Mouse (Mus musculus) myocyte (in vitro differentiated cells): ENCODE results near the gene Crct1. TPM values are rescaled to one million over a fixed set of nuclear protein-coding genes. Genes with fewer than 3 reads are reported as not detected.

Experiments
- H3K27me3 ChIP-seq: one replicate; pipeline ENCODE4 v1.6.1; 2011; ENCODE audit not compliant: control insufficient read depth, insufficient read depth, insufficient read length
- H3K36me3 ChIP-seq: one replicate; pipeline ENCODE4 v1.6.1; 2011; ENCODE audit not compliant: control insufficient read depth, insufficient read depth
- H3K4me2 ChIP-seq: one replicate; pipeline ENCODE4 v1.6.1; 2011; ENCODE audit warnings: low read depth, control low read depth
- H3K4me3 ChIP-seq: one replicate; pipeline ENCODE4 v1.5.1; 2011; ENCODE audit warnings: mild to moderate bottlenecking, control low read depth, moderate library complexity
- H3K79me2 ChIP-seq: one replicate; pipeline ENCODE4 v1.6.1; 2011; ENCODE audit not compliant: control insufficient read depth, insufficient read depth
- H3ac ChIP-seq: one replicate; pipeline ENCODE4 v1.6.1; 2011; ENCODE audit not compliant: control insufficient read depth, insufficient read length
- CEBPB ChIP-seq: IDR thresholded peaks from 2 replicates; pipeline ENCODE4 v1.6.1; 2011; ENCODE audit warnings: mild to moderate bottlenecking, moderate library complexity; ENCODE audit not compliant: poor library complexity, insufficient read depth, severe bottlenecking
- E2F4 ChIP-seq: IDR thresholded peaks from one replicate; pipeline ENCODE4 v1.6.1; 2011; ENCODE audit warnings: mild to moderate bottlenecking, control low read depth, moderate library complexity; ENCODE audit not compliant: insufficient read depth
- MAX ChIP-seq: IDR thresholded peaks from one replicate; pipeline ENCODE4 v1.6.1; 2011; ENCODE audit warnings: low read depth, mild to moderate bottlenecking, control low read depth
- MYOD1 ChIP-seq, 3 experiments: IDR thresholded peaks; one replicate each; pipeline ENCODE4 v1.6.1; 2011; ENCODE audit warnings: control low read depth in 2 of 3, low read depth in 2 of 3, mild to moderate bottlenecking in 2 of 3, moderate library complexity in 1 of 3; ENCODE audit not compliant: insufficient read length in 2 of 3, control insufficient read depth in 1 of 3
- MYOG ChIP-seq, 3 experiments: IDR thresholded peaks; one replicate each; pipeline ENCODE4 v1.6.1; 2011; ENCODE audit warnings: control low read depth in 2 of 3, low read depth in 2 of 3, mild to moderate bottlenecking in 2 of 3; ENCODE audit not compliant: insufficient read length in 2 of 3, control insufficient read depth in 1 of 3, insufficient read depth in 1 of 3
- POLR2A ChIP-seq: IDR thresholded peaks from one replicate; pipeline ENCODE4 v1.6.1; 2011; ENCODE audit warnings: low read depth, mild to moderate bottlenecking, control low read depth, moderate library complexity; ENCODE audit not compliant: insufficient read length
- POLR2AphosphoS2 ChIP-seq: IDR thresholded peaks from one replicate; pipeline ENCODE4 v1.6.1; 2011; ENCODE audit warnings: low read depth, control low read depth; ENCODE audit not compliant: insufficient read length
- REST ChIP-seq: IDR thresholded peaks from one replicate; pipeline ENCODE4 v1.6.1; 2011; ENCODE audit warnings: mild to moderate bottlenecking, control low read depth, moderate library complexity; ENCODE audit not compliant: insufficient read depth, insufficient read length
- SRF ChIP-seq: IDR thresholded peaks from one replicate; pipeline ENCODE4 v1.6.1; 2011; ENCODE audit warnings: low read depth; ENCODE audit not compliant: control insufficient read depth, insufficient read length
- TCF12 ChIP-seq: IDR thresholded peaks from one replicate; pipeline ENCODE4 v1.6.1; 2011; ENCODE audit warnings: mild to moderate bottlenecking, control low read depth; ENCODE audit not compliant: poor library complexity, insufficient read depth, severe bottlenecking
- TCF3 ChIP-seq: IDR thresholded peaks from one replicate; pipeline ENCODE4 v1.6.1; 2011; ENCODE audit warnings: low read depth, control low read depth; ENCODE audit not compliant: insufficient read length
- USF1 ChIP-seq: IDR thresholded peaks from one replicate; pipeline ENCODE4 v1.6.1; 2011; ENCODE audit warnings: low read depth, mild to moderate bottlenecking, control low read depth, moderate library complexity
- polyA plus RNA-seq: library from polyadenylated mRNA; unstranded; fragments of >200 nt; fragmentation: generic; extraction: Trizol; gene quantifications from one replicate; pipeline ENCODE4 v1.2.1, GENCODE M21; 2012; ENCODE audit warnings: missing spikeins

The Crct1 gene
- polyA plus RNA-seq, 1 experiment = 0.11 TPM

DNA sequence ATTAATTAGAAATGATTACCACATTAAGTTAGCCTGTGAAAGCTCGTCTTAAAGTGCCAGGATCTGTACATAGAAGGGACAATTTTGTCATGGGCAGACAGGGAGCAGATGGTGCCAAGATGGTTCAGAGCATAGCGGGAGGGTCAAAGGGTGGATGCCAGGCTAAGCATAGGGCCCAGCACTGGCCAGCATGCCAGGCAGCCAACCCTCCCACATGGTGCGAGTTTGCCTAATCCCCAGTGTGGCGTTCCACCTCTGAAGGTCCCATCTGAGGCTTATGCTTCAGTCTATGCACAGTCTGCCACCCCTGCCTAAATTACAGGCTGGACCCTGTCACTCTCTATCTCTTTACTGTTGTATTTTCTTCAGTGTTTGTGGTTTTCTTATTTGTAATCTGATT, 12.6 kb downstream of the Crct1 start:
- no peak overlapping the region for H3K4me3 ChIP-seq

GRCm38 (mm10) chr3:93000621-93001020, 14.9 kb downstream of the Crct1 start:
- Histone ChIP-seq H3K27me3 (no peaks in the 10 kb centered on the region), H3K79me2 (no peaks in the 10 kb centered on the region), H3K4me2 (no peak overlapping the region), H3K36me3 (no peaks in the 10 kb centered on the region), H3ac (no peak overlapping the region), H3K4me3 (no peak overlapping the region)
- TF ChIP-seq POLR2AphosphoS2 (no peak), POLR2A (no peak), TCF3 (no peak), USF1 (no peak), MAX (no peak), SRF (no peak), REST (no peak), E2F4 (no peak), MYOD1 (IDR thresholded peaks at IDR 0.05; ENCODE audit: control insufficient read depth in 1 of 3, insufficient read length in 2 of 3, low read depth in 2 of 3) (no peak), CEBPB (no peak), TCF12 (no peak), MYOG (IDR thresholded peaks at IDR 0.05; ENCODE audit: control insufficient read depth in 1 of 3, insufficient read depth in 1 of 3, insufficient read length in 2 of 3, low read depth in 2 of 3) (no peak)

More for the DNA sequence above, 12.6 kb downstream of the Crct1 start:
- Histone ChIP-seq H3K4me2 (no peak overlapping the region), H3K79me2 (no peaks in the 10 kb centered on the region), H3ac (no peak overlapping the region), H3K36me3 (no peaks in the 10 kb centered on the region), H3K27me3 (no peaks in the 10 kb centered on the region)
- no peak for TF ChIP-seq MYOD1 (IDR thresholded peaks at IDR 0.05; ENCODE audit: control insufficient read depth in 1 of 3, insufficient read length in 2 of 3, low read depth in 2 of 3)
- no peak for TF ChIP-seq TCF12
- TF ChIP-seq TCF3 = no peak
- no peak for TF ChIP-seq SRF
- TF ChIP-seq POLR2A = no peak
- TF ChIP-seq USF1 = no peak
- TF ChIP-seq POLR2AphosphoS2 = no peak
- TF ChIP-seq REST = no peak
- TF ChIP-seq MAX = no peak
- no peak for TF ChIP-seq CEBPB
- no peak for TF ChIP-seq E2F4

DNA sequence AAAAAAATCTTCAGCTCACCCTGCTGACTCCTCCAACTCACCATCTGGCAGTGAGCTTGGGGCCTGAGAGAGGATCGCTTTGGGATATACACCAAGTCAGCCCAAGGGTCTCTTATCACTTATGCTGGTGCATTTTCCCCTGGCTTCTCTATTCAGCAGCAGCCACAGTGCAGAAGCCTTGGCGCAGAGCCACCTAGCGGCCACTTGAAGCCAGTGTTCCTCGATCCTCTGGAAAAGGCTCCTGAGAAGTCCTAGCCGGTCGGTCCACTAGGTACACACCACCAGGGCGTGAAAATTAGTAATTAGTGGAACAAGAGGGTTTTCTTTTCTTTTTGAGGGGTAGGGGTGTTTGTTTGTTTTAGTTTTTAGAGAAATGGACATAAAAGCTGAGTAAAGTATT, 16.8 kb downstream of the Crct1 start:
- no peaks in the 10 kb centered on the region for H3K27me3 ChIP-seq
- H3K79me2 ChIP-seq = no peaks in the 10 kb centered on the region
- no peak overlapping the region for H3K4me2 ChIP-seq
- H3ac ChIP-seq = no peak overlapping the region
- H3K36me3 ChIP-seq = no peaks in the 10 kb centered on the region
- TF ChIP-seq MYOD1 (IDR thresholded peaks at IDR 0.05; ENCODE audit: control insufficient read depth in 1 of 3, insufficient read length in 2 of 3, low read depth in 2 of 3) (no peak), E2F4 (no peak), SRF (no peak)
- H3K4me3 ChIP-seq = no peak overlapping the region

DNA sequence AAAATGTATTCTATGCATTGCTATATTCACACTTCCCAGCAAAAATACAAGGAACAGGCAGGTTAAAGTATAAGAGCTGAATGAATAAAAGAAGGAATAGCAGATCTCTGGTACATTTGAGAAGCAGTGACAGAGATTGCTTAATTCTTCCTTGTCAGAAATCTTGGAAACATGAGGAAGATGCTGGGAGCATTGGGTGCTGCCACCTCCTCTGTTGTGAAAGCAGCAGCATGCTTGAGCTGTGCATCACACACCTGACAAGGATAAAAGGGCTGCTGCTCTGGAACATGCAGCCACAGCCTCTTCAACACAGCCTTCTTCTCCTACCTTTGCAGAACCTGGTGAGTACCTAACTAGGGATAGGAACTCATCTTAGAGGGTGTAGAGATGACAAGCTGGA, 23.6 kb downstream of the Crct1 start, which contains the start of gene Lce3f:
Lce3f (plus strand) TSS at position 301 of the 400 bp plus-strand sequence.
- TF ChIP-seq MYOD1 (IDR thresholded peaks at IDR 0.05; ENCODE audit: control insufficient read depth in 1 of 3, insufficient read length in 2 of 3, low read depth in 2 of 3) (no peak), MAX (no peak), SRF (no peak), MYOG (IDR thresholded peaks at IDR 0.05; ENCODE audit: control insufficient read depth in 1 of 3, insufficient read depth in 1 of 3, insufficient read length in 2 of 3, low read depth in 2 of 3) (no peak), TCF12 (no peak), E2F4 (no peak), CEBPB (no peak), POLR2AphosphoS2 (no peak), USF1 (no peak), POLR2A (no peak), TCF3 (no peak)
- no peak within 1 kb of the TSS for H3K4me3 ChIP-seq
- no peaks in the 10 kb centered on the region for H3K27me3 ChIP-seq
- H3K79me2 ChIP-seq = no peaks in the 10 kb centered on the region
- H3ac ChIP-seq = no peak within 1 kb of the TSS
- no peaks in the 10 kb centered on the region for H3K36me3 ChIP-seq
- no peak within 1 kb of the TSS for H3K4me2 ChIP-seq

DNA sequence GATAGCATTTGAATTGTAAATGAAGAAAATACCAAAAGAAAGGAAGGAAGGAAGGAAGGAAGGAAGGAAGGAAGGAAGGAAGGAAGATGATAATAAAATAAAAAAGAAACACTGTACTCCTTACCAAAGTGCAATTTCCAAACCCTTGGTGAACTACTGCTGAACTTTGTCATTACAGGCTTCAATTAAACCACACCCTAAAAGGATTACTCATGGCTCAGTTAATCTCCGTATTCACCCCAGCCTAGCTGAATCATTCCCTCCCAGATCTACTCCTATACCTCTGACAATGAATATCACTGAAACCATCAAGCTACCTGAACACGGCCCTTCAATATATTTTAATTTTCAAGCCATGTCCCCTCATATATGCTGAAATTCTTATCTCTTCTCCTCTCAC, 37.0 kb downstream of the Crct1 start:
- Histone ChIP-seq H3K36me3 (no peaks in the 10 kb centered on the region), H3K4me2 (no peak overlapping the region), H3K79me2 (no peaks in the 10 kb centered on the region), H3ac (no peak overlapping the region), H3K27me3 (no peaks in the 10 kb centered on the region), H3K4me3 (no peak overlapping the region)
- TF ChIP-seq MYOD1 (IDR thresholded peaks at IDR 0.05; ENCODE audit: control insufficient read depth in 1 of 3, insufficient read length in 2 of 3, low read depth in 2 of 3) (no peak), REST (no peak), SRF (no peak), POLR2A (no peak), MAX (no peak), CEBPB (no peak), TCF3 (no peak), TCF12 (no peak), E2F4 (no peak), POLR2AphosphoS2 (no peak), USF1 (no peak), MYOG (IDR thresholded peaks at IDR 0.05; ENCODE audit: control insufficient read depth in 1 of 3, insufficient read depth in 1 of 3, insufficient read length in 2 of 3, low read depth in 2 of 3) (no peak)
